Mouse (Mus musculus): Measurements from ENCODE around the gene Adcy6.

DNA sequence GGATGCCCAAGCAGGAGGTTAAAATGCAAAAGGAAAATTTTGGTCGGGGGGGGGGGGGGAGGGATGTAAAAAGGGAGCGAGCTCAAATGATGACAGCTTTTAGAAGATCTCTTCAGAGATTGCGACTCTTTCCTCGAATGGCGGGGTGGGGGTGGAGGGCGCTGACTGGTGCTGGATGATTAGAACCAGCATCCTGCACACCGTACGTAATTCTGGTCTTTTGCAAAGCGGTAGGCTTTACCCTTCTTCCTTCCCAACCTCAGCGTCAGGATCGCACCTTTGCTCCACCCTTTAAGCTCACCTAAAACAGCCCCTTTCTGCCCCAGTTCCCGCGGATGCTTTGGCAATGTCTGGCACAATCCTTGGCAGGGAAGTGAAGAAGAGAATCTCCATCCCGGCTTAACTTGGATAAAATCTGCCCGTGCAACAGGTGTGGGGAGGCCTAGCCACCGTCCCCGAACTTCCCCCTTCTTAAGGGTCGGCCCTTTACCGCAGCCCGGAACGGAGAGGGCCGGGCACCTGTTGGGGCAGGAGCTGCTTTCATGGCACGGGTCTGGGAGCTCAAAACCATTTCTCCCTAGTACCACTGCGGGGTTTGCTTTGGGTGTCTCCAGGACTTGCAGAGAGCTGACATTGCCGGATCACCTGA is 24.1 kb upstream of the Adcy6 start:
- TF ChIP-seq EP300 (IDR thresholded peaks at IDR 0.05; ENCODE audit: low read length) (0 out of 2 replicates have a peak, but pooled peaks have one; percentile 14), ZNF384 (IDR thresholded peaks at IDR 0.05; ENCODE audit: low read depth, low read length) (no peak), NRF1 (IDR thresholded peaks at IDR 0.05; ENCODE audit: low read depth, low read length) (no peak)

All from CH12.LX (cell line).